ENCODE assay signal across 8 mouse cellular contexts in the genomic region with DNA sequence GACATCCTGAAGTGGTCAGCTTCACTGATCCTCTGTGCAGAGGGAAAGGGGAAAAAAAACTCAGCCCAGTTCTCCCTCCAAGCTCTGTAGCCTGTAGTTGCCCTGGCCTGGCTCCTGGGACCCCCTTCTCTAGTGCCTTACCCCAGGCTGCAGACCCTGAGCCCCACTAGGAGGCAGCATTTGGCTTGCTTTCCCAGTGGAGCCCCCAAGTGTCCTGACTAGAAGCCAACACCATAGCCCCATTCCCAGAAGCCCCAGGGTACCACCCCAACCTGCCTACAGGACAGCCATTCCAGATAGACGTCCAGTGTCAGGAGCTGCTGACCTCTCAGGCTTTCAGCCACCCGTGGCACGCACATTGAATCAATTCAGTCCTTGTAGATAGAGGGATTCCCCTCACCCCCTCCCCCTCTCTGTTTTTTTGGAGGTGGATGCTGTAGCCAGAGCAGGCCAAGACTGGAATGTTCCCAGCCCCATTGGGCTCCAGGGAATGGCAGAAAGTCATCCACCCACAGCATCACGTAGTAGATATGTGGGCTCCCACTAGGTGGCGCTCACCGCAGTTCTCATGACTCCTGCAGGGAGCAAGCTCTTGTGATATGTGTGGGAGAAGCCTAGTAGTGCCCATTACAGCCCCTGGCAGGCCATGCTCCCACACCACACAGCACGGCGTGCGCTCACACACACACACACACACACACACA. TPM values are rescaled to one million over a fixed set of nuclear protein-coding genes. Genes with fewer than 3 reads are reported as not detected.
A peak's percentile ranks its signal among the peaks of the same experiment; 100 is the strongest.
DNase-seq lines count a peak whose midpoint lies in the region; TF ChIP-seq lines count a peak whose summit lies in the region.
"Had no signal": no experiment of that assay in that cellular context is flagged by ENCODE, and none has a peak within 500 bp of the region (broad histone marks: within the 10 kb centered on the region; RNA-seq: fewer than 3 reads in every experiment).

No protein-coding gene starts in this region.

- peak; percentile 70; the same call in 1 of the 2 replicates for TF ChIP-seq CTCF in small intestine, adult 2 months (IDR thresholded peaks at IDR 0.05; ENCODE audit: extremely low read depth, insufficient read length, insufficient replicate concordance, low read depth, low read length)

- H3K27ac ChIP-seq in midbrain, embryonic 10.5 days (replicated peaks) = no peak overlapping the region
- H3K27ac ChIP-seq in small intestine, adult 2 months (ENCODE audit: insufficient read depth, low read depth, low read length) = no peak overlapping the region
- H3K27ac ChIP-seq: neural tube, embryonic 13.5 days had no signal

- WGBS in midbrain, embryonic 10.5 days = 62% methylated on average over 7 of the region's 9 CpGs
- 58% methylated on average over 7 of the region's 9 CpGs for WGBS in small intestine, adult 2 months

- no peaks in the 10 kb centered on the region for H3K4me1 ChIP-seq in midbrain, embryonic 10.5 days
- no peaks in the 10 kb centered on the region for H3K4me1 ChIP-seq in small intestine, adult 2 months (ENCODE audit: control insufficient read depth, insufficient read depth, insufficient read length, low read length)
- H3K4me1 ChIP-seq: neural tube, embryonic 13.5 days had no signal

- no peaks in the 10 kb centered on the region for H3K27me3 ChIP-seq in midbrain, embryonic 10.5 days (ENCODE audit: low read depth, poor library complexity, severe bottlenecking)
- no peaks in the 10 kb centered on the region for H3K27me3 ChIP-seq in small intestine, adult 2 months (ENCODE audit: control insufficient read depth, insufficient read depth, low read length)
- H3K27me3 ChIP-seq: neural tube, embryonic 13.5 days had no signal

- peaks cover 62% of the 10 kb centered on the region for H3K36me3 ChIP-seq in midbrain, embryonic 10.5 days
- H3K36me3 ChIP-seq in small intestine, adult 2 months (ENCODE audit: control insufficient read depth, insufficient read depth, low read length) = peaks cover 48% of the 10 kb centered on the region

- no peak for TF ChIP-seq POLR2A in small intestine, adult 2 months (IDR thresholded peaks at IDR 0.05; ENCODE audit: low read depth, low read length)

- peaks cover 7% of the 10 kb centered on the region; the same call in 1 of the 2 replicates for H3K9me3 ChIP-seq in midbrain, embryonic 10.5 days (replicated peaks)
- H3K9me3 ChIP-seq: neural tube, embryonic 13.5 days had no signal

- DNase-seq in WW6 (ENCODE audit: low read depth, low spot score) = peak; percentile 40
- peak; percentile 83 for DNase-seq in cerebellum, adult 8-10 months
- DNase-seq in forelimb bud, embryonic 11.5 days (ENCODE audit: low read depth, low spot score) = peak; percentile 79
- peak; percentile 39 for DNase-seq in hindlimb bud, embryonic 11.5 days (ENCODE audit: extremely low spot score, low read depth, low spot score)
- DNase-seq in left cerebral cortex, adult 11 months (ENCODE audit: low spot score) = peak; percentile 55
- peak; percentile 74 for DNase-seq in midbrain, embryonic 10.5 days (ENCODE audit: low spot score)

- no peak overlapping the region for H3K4me3 ChIP-seq in midbrain, embryonic 10.5 days
- H3K4me3 ChIP-seq in small intestine, adult 2 months (ENCODE audit: low read depth, low read length) = no peak overlapping the region
- H3K4me3 ChIP-seq: neural tube, embryonic 13.5 days had no signal

RNA-seq across cellular contexts. Expression of a gene that starts 28.8 kb away (rescaled TPM):
- 34.1 and 36.3 TPM in 2 replicates for polyA plus RNA-seq in midbrain, embryonic 10.5 days (2016; fragmentation: Nextera tagmentation; extraction: Ambion mirVana)
- 14.7 and 19.4 TPM in 2 replicates for polyA plus RNA-seq in small intestine, adult 2 months (2012; rRNA removed)
